Mouse (Mus musculus) liver, embryonic 14.5 days (tissue): ENCODE data around the gene Crtam. TPM values are rescaled to one million over a fixed set of nuclear protein-coding genes. Genes with fewer than 3 reads are reported as not detected.

Experiments
- ATAC-seq: fragments of 200-750 bp; cut with Nextera tagmentation; 2 replicates; pipeline ENCODE4 v1.8.0; 2017; ENCODE audit warnings: moderate number of reproducible peaks, mild to moderate bottlenecking, moderate library complexity; ENCODE audit not compliant: insufficient read depth
- DNase-seq, 3 experiments: peaks; one replicate each; pipeline ENCODE4 v3.0.0-alpha.2; 2012 to 2013; ENCODE audit warnings: low read depth in 3 of 3, low spot score in 3 of 3
- H3K27ac ChIP-seq: fragments of 300-500 bp; sonication (generic); 2 replicates; pipeline ENCODE4 v1.5.1; 2014; ENCODE audit warnings: moderate library complexity, mild to moderate bottlenecking, control low read depth, inconsistent platforms
- H3K27me3 ChIP-seq: fragments of 300-500 bp; sonication (generic); 2 replicates; pipeline ENCODE4 v1.6.1; 2014; ENCODE audit warnings: mild to moderate bottlenecking, low read length, moderate library complexity; ENCODE audit not compliant: control insufficient read depth, insufficient read depth
- H3K36me3 ChIP-seq: fragments of 300-500 bp; sonication (generic); replicated peaks from 2 replicates; pipeline ENCODE4 v1.6.1; 2014; ENCODE audit warnings: low read depth; ENCODE audit not compliant: control insufficient read depth, insufficient read depth
- H3K4me1 ChIP-seq, 2 experiments: fragments of 200-500 bp in 1 of 2; fragments of 300-500 bp in 1 of 2; sonication (generic) in 1 of 2; replicated peaks; 2 replicates each; pipeline ENCODE4 v1.6.1; 2012 to 2014; ENCODE audit warnings: antibody characterized with exemption in 1 of 2, inconsistent platforms in 1 of 2, low read length in 1 of 2; ENCODE audit not compliant: control insufficient read depth in 2 of 2, insufficient read depth in 2 of 2
- H3K4me2 ChIP-seq: fragments of 300-500 bp; sonication (generic); 2 replicates; pipeline ENCODE4 v1.6.1; 2014; ENCODE audit warnings: low read depth, mild to moderate bottlenecking, control low read depth, moderate library complexity
- H3K4me3 ChIP-seq, 2 experiments: fragments of 200-500 bp in 1 of 2; fragments of 300-500 bp in 1 of 2; sonication (generic) in 1 of 2; 2 replicates each; pipeline ENCODE4 v1.5.1; 2012 to 2014; ENCODE audit warnings: low read depth in 2 of 2, low read length in 2 of 2, mild to moderate bottlenecking in 2 of 2, control low read depth in 1 of 2, inconsistent platforms in 1 of 2, moderate library complexity in 1 of 2; ENCODE audit not compliant: insufficient read depth in 1 of 2
- H3K9ac ChIP-seq: fragments of 300-500 bp; sonication (generic); replicated peaks from 2 replicates; pipeline ENCODE4 v1.6.1; 2014; ENCODE audit warnings: mild to moderate bottlenecking, control low read depth, moderate library complexity
- H3K9me3 ChIP-seq: fragments of 300-500 bp; sonication (generic); 2 replicates; pipeline ENCODE4 v1.6.1; 2016; ENCODE audit warnings: low read length, mixed read lengths; ENCODE audit not compliant: control insufficient read depth
- CTCF ChIP-seq: IDR thresholded peaks from 2 replicates; pipeline ENCODE4 v1.5.1; 2016; ENCODE audit warnings: antibody characterized with exemption, low read depth, control low read depth
- EP300 ChIP-seq: IDR thresholded peaks from 2 replicates; pipeline ENCODE4 v1.6.1; 2016; ENCODE audit warnings: antibody characterized with exemption, low read depth
- WGBS: fragments of 180-500 bp; shearing (Covaris S2); extraction: QIAGEN DNeasy Blood & Tissue Kit; methylation state at CpG from one replicate; pipeline ENCODE4 v1.1.7; 2014; ENCODE audit not compliant: insufficient replicate concordance; 5-methylcytosine and 5-hydroxymethylcytosine counted together
- polyA plus RNA-seq, 2 experiments: library from polyadenylated mRNA; depleted of rRNA in 1 of 2; stranded (reverse) in 1 of 2; unstranded in 1 of 2; fragments of >200 nt; fragmentation: Nextera tagmentation in 1 of 2; extraction: Ambion mirVana in 1 of 2; gene quantifications; 2 replicates each; pipeline versions ENCODE4 v1.2.1 to v1.2.3; 2012 to 2014

Gene Crtam
- polyA plus RNA-seq, 2 experiments = 0.06 TPM; not detected in 1

- Histone ChIP-seq H3K9ac (no peak overlapping the region), H3K4me3 (no peak overlapping the region), H3K9me3 (no peaks in the 10 kb centered on the region), H3K36me3 (no peaks in the 10 kb centered on the region), H3K4me2 (no peak overlapping the region), H3K4me1 (no peaks in the 10 kb centered on the region), H3K27me3 (no peaks in the 10 kb centered on the region), H3K27ac (no peak overlapping the region)
- WGBS = 35% methylated on average over 5 of the region's 5 CpGs
- ATAC-seq = no peak
- TF ChIP-seq EP300 = no peak
- peak; percentile 73 for TF ChIP-seq CTCF
- peak in 1 of 3 experiments; percentile 36 for DNase-seq
Measured at GRCm38 (mm10) chr9:41028470-41028869, 24.0 kb upstream of the Crtam start.

DNA sequence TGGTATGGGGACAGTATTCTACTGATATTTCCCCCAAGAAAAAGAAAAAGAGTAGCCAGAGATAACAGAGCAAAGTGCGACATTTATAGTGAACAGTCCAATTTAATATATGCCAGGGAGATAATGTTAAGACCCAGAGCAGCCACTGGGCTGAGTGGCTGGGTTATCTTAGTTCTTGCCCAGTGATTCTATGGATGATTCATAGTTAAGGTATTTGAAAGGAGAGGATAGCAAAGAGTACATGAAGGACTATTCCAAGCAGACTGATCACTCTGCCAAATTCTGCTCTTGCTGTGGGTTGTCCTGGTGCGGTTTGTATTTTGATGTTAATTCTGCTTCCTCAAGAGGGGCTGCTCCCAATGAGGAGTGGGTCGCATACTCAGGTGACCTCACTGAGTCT is 17.3 kb upstream of the Crtam start:
- H3K27ac ChIP-seq = no peak overlapping the region
- H3K4me3 ChIP-seq = no peak overlapping the region
- TF ChIP-seq CTCF (no peak), EP300 (no peak)
- ATAC-seq (no peak), DNase-seq (no peak)
- H3K4me1 ChIP-seq = no peaks in the 10 kb centered on the region
- no peaks in the 10 kb centered on the region for H3K9me3 ChIP-seq
- 67% methylated on average over 3 of the region's 3 CpGs for WGBS
- H3K9ac ChIP-seq = no peak overlapping the region
- no peaks in the 10 kb centered on the region for H3K27me3 ChIP-seq
- H3K4me2 ChIP-seq = no peak overlapping the region
- no peaks in the 10 kb centered on the region for H3K36me3 ChIP-seq

DNA sequence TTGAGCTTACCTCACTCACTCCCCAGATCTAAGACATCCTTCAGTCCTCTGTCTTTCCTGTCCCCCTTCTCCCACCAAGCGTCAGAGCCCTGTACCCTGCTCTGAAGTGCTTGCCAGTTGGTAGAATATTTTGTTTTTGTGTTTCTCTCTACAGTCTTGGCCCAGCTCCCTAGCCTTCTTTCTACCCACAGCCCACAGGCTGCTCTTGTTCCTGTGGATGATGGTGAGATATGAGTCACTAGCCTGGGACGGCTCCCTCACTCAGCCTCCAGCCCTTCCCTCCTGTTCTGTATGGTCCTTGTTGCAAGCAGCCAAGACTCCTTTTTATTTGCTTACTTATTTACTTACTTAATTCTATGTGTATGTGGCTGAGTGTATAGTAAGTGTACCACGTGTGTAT is 16.1 kb upstream of the Crtam start:
- WGBS = 62% methylated on average over 3 of the region's 3 CpGs
- H3K9me3 ChIP-seq = no peaks in the 10 kb centered on the region

GRCm38 (mm10) chr9:41014512-41014911 is 10.1 kb upstream of the Crtam start:
- ATAC-seq = no peak
- H3K9me3 ChIP-seq = no peaks in the 10 kb centered on the region
- 60% methylated on average over 4 of the region's 4 CpGs for WGBS
- H3K4me3 ChIP-seq = no peak overlapping the region
- no peaks in the 10 kb centered on the region for H3K4me1 ChIP-seq
- no peak overlapping the region for H3K9ac ChIP-seq
- DNase-seq = no peak
- no peak overlapping the region for H3K4me2 ChIP-seq
- no peaks in the 10 kb centered on the region for H3K36me3 ChIP-seq
- no peak for TF ChIP-seq CTCF
- no peak for TF ChIP-seq EP300
- H3K27ac ChIP-seq = no peak overlapping the region
- no peaks in the 10 kb centered on the region for H3K27me3 ChIP-seq

More for the DNA sequence above, 16.1 kb upstream of the Crtam start:
- no peak overlapping the region for H3K9ac ChIP-seq
- no peaks in the 10 kb centered on the region for H3K27me3 ChIP-seq
- no peak overlapping the region for H3K27ac ChIP-seq
- TF ChIP-seq EP300 (no peak), CTCF (no peak)
- H3K36me3 ChIP-seq = no peaks in the 10 kb centered on the region
- H3K4me1 ChIP-seq = no peaks in the 10 kb centered on the region
- DNase-seq = no peak
- no peak overlapping the region for H3K4me2 ChIP-seq
- no peak for ATAC-seq
- no peak overlapping the region for H3K4me3 ChIP-seq

DNA sequence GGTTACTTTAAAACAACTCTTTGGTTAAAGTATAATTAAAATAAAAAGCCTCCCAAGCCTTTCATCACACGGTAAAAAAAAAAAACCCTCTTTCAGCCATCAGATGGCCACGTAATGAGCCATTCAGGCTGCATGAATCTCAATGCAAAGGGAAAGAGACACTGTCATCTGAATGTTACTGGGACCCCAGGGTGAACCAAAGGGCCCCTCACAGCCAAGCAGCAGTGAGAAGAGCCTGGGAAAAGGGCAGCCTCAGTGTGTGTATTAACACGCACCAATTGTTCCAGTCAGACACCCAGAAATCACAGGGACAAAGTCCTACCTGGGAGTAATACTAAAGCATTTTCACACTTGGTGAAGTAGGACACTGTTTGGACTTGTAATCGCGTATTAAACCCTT is 8.0 kb upstream of the Crtam start:
- Histone ChIP-seq H3K9me3 (no peaks in the 10 kb centered on the region), H3K27ac (no peak overlapping the region), H3K4me1 (no peaks in the 10 kb centered on the region), H3K4me3 (no peak overlapping the region), H3K36me3 (no peaks in the 10 kb centered on the region), H3K27me3 (no peaks in the 10 kb centered on the region), H3K9ac (no peak overlapping the region), H3K4me2 (no peak overlapping the region)
- WGBS = 77% methylated on average over 5 of the region's 5 CpGs
- no peak for TF ChIP-seq EP300
- no peak for TF ChIP-seq CTCF
- no peak for ATAC-seq
- DNase-seq = no peak
